Mouse (Mus musculus) kidney, postnatal 36 days (tissue): ENCODE data around the gene Lhfp.
A peak's percentile ranks its signal among the peaks of the same experiment; 100 is the strongest.

ENCODE experiments used
- DNase-seq, 2 experiments: peaks; one replicate each; pipeline ENCODE4 v3.0.0; 2021 to 2022; ENCODE audit warnings: mixed read lengths in 2 of 2

Gene Lhfp

GRCm38 (mm10) chr3:53284471-53285177 is 243.3 kb downstream of the Lhfp start:
- DNase-seq: peak; percentile 21 to 30

GRCm38 (mm10) chr3:53288662-53289061 is 247.3 kb downstream of the Lhfp start:
- no peak for DNase-seq

GRCm38 (mm10) chr3:53289589-53290219 is 248.4 kb downstream of the Lhfp start:
- DNase-seq: no peak

- no peak for DNase-seq
Measured at GRCm38 (mm10) chr3:53291185-53291584, 249.9 kb downstream of the Lhfp start.

GRCm38 (mm10) chr3:53291945-53292344 is 250.6 kb downstream of the Lhfp start:
- DNase-seq: no peak

- no peak for DNase-seq
Measured at GRCm38 (mm10) chr3:53292474-53292873, 251.1 kb downstream of the Lhfp start.

- no peak for DNase-seq
Measured at GRCm38 (mm10) chr3:53292979-53293378, 251.7 kb downstream of the Lhfp start.

- no peak for DNase-seq
Measured at GRCm38 (mm10) chr3:53293901-53294433, 252.6 kb downstream of the Lhfp start.

- DNase-seq: peak in 1 of 2 experiments; percentile 4
Measured at GRCm38 (mm10) chr3:53294855-53295254, 253.5 kb downstream of the Lhfp start.

- DNase-seq: no peak
Measured at GRCm38 (mm10) chr3:53301866-53302265, 260.5 kb downstream of the Lhfp start.

- no peak for DNase-seq
Measured at GRCm38 (mm10) chr3:53304123-53304900, 263.0 kb downstream of the Lhfp start.

GRCm38 (mm10) chr3:53305860-53306259 is 264.5 kb downstream of the Lhfp start:
- no peak for DNase-seq

- no peak for DNase-seq
Measured at GRCm38 (mm10) chr3:53308649-53309048, 267.3 kb downstream of the Lhfp start.

GRCm38 (mm10) chr3:53310093-53310492 is 268.8 kb downstream of the Lhfp start:
- no peak for DNase-seq

GRCm38 (mm10) chr3:53310615-53311014 is 269.3 kb downstream of the Lhfp start:
- DNase-seq: no peak
